Mouse (Mus musculus) adrenal gland, postnatal 36 days (tissue): ENCODE data around the gene Rslcan18. TPM values are rescaled to one million over a fixed set of nuclear protein-coding genes. Genes with fewer than 3 reads are reported as not detected.
A peak's percentile ranks its signal among the peaks of the same experiment; 100 is the strongest.
"Not testable (repeated sequence)": the region's sequence is repeated elsewhere in the genome, so short reads cannot be mapped to it uniquely, and the experiment has no call there.

Source experiments
- DNase-seq, 2 experiments: peaks; one replicate each; pipeline ENCODE4 v3.0.0; 2021; ENCODE audit warnings: mixed read lengths in 1 of 2
- long read RNA-seq, 2 experiments: library from polyadenylated mRNA; stranded (forward); transcript quantifications; one replicate each; pipeline ENCODE4 v2.0.0; 2021; ENCODE audit warnings: borderline sequencing depth in 2 of 2
- total RNA-seq, 2 experiments: library from RNA; stranded (reverse); gene quantifications; 2 replicates each; pipeline ENCODE4 v1.2.3; 2021

Gene Rslcan18
- 1 to 10 TPM in 1 of 2 experiments, under 1 TPM in 1; 0.82 to 1.0 TPM for total RNA-seq
- long read RNA-seq, experiment 1, partial matches to known transcripts: 0 of 1 reads
- long read RNA-seq, experiment 1, other reads (novel, unspliced or antisense): 1 of 1 reads
- long read RNA-seq, experiment 2: 0 reads

DNA sequence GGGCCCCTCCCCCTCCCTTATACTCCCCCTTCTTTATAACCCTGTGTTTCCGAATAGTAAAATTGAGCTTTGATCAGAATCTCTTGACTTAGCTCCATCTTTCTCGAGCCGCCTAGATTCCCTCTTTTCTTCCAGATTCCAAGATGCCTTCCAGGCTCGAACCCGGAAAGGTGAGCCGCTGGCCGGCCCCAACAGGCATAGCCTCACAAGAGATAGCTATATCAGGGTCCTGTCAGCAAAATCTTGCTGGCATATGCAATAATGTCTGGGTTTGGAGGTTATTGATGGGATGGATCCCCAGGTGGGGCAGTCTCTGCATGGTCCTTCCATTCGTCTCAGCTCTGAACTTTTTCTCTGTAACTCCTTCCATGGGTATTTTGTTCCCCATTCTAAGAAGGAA is at the start of gene Rslcan18:
Gene Rslcan18, minus strand, starts transcription at position 101 of the 400 bp plus-strand sequence.
- DNase-seq: not testable (repeated sequence)

- DNase-seq: peak; percentile 85
These were observed 12.1 kb upstream of the Rslcan18 start for GRCm38 (mm10) chr13:67128038-67128721.

DNA sequence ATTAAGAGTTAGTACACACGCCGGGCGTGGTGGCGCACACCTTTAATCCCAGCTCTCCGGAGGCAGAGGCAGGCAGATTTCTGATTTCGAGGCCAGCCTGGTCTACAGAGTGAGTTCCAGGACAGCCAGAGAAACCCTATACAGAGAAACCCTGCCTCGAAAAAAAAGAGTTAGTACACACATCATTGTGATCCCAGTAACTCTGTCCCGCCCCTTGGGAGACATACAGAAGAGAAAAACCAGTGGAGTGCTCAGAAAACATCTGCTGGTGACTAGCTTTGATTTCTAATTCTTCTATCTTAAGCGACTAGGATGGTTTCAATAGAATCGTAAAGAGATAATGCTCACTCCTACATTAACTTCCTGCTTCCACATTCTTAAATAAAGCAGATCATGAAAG is 11.4 kb upstream of the Rslcan18 start:
- DNase-seq: not testable (repeated sequence)

DNA sequence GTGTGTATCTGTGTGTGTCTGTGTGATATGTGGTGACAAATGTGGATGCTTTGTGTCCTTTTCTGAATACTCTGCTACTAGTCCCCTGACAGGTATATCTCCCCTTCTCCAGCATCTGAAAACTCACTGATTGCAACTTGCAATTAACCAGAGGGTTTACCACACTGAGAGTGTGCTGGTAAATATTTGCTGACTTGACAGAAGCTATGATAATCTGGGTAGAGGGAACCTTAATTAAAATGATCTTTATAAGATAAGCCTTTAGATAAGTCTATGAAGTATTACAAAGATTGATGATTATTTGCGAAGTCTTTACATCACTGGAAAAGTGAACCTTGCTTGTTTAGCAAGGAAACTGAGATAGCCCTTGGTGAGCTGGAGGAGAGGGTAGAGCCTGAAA is 8.4 kb upstream of the Rslcan18 start:
- no peak for DNase-seq

DNA sequence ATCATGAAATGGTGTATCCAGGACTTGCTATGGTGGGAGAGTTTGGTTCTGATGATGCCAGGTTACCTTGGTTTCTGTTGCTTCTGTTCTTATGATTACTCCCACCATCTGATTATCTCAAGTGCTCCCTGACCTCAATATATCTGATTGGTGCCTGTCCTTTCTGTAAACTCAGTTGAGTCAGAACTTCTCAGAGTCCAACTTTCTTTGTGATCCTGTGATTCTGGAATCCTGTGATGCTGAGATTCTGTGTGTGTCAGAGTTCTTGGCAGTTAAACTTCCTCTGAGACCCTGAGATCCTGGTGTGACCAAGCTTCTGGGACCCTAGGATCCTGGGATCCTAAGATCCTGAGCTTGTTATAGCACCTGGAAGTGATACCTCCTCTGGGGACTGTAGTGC is 5.3 kb upstream of the Rslcan18 start, which contains the start of gene Zfp759:
Gene Zfp759, plus strand, starts transcription at position 301 of the 400 bp plus-strand sequence.
- not testable (repeated sequence) for DNase-seq

DNA sequence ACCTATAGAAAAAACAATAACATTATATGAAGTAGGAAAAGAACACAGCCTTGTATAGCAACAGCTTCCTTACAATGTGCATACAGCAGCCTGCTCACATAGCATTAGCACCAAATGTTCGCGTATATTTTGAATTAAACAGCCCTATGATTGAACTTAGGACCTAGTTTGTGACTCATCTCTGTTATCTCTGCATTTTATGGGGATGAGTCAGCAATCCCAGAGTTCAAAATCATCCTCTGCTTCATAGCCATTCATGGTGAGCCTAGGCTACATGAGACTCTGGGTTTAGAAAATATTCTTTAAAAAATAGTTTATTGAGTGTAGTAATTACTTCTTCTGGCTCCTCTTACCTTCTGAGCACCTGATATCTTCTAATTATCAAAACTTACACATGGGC is 2.8 kb downstream of the Rslcan18 start:
- DNase-seq: no peak

GRCm38 (mm10) chr13:67112096-67112495 is 4.0 kb downstream of the Rslcan18 start:
- peak; percentile 17 to 19 for DNase-seq

- peak in 1 of 2 experiments; percentile 30 for DNase-seq
These were observed 7.2 kb downstream of the Rslcan18 start for GRCm38 (mm10) chr13:67108821-67109206.

GRCm38 (mm10) chr13:67108194-67108820 is 7.8 kb downstream of the Rslcan18 start, which contains the start of gene Gm28557:
Gene Gm28557, minus strand, starts transcription at chr13:67108604.
- peak; percentile 86 to 91 for DNase-seq

DNA sequence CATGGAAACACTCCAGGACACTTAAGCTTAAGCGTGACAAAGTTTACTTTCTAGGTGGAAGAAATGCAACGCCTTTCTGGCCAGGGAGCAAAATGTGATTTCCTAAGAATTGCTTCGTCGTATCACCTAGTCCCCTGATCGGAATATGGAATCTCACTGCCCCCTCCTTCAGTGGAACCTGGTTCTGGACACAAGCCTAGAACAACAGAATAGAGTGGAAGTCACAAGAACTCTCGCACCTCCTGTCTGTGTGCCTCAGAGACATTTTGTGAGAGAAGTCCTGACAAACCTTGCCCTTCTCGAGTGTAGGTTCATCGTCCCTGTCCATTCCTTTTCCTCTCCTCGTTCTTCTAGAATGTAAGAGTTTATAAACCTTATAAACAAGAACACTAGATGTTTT is 8.4 kb downstream of the Rslcan18 start:
- DNase-seq: peak in 1 of 2 experiments; percentile 2

DNA sequence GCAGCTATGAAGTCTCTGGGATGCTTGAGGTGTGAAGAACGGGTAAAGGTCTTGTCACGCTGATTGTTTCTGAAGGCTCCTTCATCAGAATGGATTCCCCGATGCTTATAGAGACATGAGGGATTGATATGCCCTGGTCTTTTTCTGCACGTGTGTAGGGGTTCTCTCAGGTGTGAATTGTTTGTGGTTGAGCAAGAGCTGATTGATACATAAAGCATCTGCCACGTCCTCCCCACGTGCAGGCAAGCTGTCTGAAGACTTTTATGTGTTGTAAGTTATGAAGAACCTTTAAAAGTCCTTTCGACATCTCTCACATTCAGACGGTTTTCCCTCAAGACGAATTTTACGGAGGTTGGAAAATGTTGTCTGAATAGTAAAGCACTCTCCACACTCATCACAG is 18.2 kb downstream of the Rslcan18 start, which contains the start of gene Zfp708:
Gene Zfp708, minus strand, starts transcription at position 101 of the 400 bp plus-strand sequence.
- no peak for DNase-seq

DNA sequence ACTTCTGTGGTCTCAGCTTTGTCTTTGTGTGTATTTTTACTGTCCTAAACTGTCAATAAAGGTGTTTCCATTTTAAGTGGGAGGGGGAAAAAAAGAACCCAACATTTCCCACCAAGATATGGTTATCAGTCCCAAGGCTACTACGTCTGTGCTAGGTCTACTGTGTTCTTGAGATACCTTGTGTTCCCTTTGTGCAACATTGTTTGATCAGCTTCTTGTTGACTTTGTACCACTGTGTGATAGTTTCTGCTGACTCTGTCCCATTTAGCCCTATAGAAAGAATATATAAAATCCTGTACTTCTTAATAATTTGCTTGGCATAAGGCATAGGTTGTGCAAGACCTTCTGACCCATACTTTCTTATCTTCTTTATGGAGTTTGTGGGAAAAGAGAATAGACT is 25.9 kb downstream of the Rslcan18 start:
- DNase-seq: no peak

GRCm38 (mm10) chr13:67081946-67082345 is 34.1 kb downstream of the Rslcan18 start:
- no peak for DNase-seq

DNA sequence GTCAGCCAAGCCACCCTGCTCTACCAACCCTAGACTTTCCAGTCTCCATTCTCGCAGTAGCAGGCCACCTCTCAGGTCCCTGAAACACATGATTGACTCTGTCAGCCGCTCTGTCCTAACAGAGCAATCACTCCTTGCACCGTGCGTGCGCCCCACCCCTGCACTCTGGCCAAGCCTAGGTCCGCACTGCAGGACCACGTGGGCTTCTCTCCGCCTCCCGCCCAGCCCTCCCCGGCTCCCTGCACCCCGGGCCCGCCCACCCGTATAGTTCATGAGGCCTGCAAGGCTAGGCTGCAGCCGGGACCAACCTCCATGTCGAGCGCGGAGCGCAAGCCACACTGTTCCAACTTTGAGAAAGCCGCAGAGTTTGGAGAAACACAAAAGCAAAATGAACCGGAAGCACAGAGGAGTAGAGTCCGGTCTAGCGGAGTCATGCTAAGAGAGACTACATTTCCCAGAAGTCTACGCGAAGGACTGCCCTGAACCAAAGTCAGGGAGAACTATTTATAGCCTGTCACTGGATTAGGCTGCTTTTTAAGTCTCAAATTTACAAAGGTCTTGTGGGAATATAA is 34.8 kb downstream of the Rslcan18 start:
- DNase-seq: peak; percentile 86 to 90

- DNase-seq: no peak
These were observed 38.8 kb downstream of the Rslcan18 start for GRCm38 (mm10) chr13:67077244-67077643.

DNA sequence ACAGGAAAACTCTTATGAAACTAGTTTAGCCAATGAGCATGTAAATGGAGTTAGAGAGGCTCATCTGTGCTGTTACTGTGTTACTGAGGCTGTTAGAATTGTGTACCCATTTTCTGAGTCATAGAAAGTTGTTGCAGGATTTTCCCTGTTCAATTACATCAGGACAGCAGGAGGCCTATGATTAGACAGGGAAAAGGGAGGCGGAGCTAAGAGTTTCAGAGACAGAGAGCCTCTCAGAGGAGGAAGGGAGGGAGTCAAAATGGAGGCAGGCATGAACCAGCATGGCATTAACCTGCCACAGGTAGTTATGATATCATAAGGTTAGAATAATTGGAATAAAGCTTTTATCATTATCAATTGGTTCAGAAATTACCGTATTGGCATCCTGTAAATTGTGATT is 43.3 kb downstream of the Rslcan18 start:
- no peak for DNase-seq

GRCm38 (mm10) chr13:67065386-67065785 is 50.7 kb downstream of the Rslcan18 start:
- no peak for DNase-seq

DNA sequence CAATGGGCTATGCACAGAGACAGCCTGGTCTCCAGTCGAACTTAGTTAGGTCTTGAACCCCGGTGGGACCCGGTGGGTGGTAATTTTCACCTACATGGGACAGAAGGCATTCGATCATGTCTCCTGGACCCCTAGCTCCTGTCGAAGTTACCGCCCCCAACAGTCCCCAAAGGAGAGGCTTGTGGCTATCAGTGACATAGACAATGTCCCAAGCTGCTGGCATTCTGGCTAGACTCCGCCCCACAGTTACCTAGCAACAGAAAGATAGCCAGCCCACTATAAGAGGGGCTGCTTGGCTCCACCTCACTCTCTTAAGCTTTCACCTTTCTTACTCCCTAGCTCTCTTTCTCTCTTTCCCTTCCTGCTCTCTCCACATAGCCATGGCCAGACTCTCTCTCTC is 53.6 kb downstream of the Rslcan18 start:
- no peak for DNase-seq

DNA sequence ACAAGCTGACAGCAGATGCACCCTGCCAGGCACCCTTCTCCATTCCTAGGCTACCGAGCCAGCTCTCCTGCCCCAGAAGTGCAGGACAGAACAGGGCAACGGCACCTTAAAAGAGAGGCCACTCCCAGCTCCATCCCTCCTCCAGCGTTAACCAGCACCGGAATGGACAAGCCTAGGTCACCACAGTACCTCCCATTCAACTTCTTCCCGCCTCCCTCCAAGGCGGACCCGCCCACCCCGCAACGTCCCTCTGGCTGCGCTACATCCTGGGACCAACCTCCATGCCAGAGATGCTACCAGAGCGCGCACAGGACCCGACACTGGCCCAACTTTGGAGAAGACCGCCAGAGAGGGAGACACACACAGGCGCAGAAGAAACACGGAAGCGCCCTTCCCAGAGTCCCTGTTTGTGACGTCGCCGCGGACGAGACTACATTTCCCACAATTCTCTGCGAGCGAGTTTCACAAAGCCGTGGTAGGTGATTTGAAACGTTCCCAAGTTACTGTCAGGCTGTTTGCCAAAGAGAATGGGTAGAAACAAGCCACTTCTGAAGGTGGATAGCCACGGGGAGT is 55.2 kb downstream of the Rslcan18 start, which contains the start of gene Zfp712:
Gene Zfp712, minus strand, starts transcription at position 385 of the 573 bp plus-strand sequence.
- DNase-seq: peak; percentile 93

GRCm38 (mm10) chr13:67060161-67060785 is 55.8 kb downstream of the Rslcan18 start:
- DNase-seq: peak in 1 of 2 experiments; percentile 1
